Mouse (Mus musculus): ENCODE measurements around the gene Pak4.

DNA sequence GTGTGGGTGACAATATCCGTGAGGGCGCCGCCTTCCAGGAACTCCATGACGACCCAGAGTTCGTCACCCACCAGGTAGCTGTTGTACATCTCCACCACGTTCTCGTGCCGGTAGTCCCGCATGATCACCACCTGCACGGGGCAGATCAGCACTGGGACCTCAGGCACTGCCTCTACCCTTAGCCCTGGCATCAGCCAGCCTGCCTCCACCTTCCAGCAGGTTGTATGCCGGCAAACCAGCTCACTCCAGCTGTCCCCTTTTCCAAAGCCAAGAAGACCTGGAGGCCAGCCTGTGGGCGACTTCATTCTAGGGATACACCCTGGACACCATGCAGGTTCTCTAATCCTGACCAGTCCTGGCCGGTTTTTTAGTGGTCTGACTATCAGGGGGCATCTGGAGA lies 35.0 kb downstream of the Pak4 start:
- TF ChIP-seq CTCF (IDR thresholded peaks at IDR 0.05; ENCODE audit: low read depth, low read length) (no peak), POLR2A (IDR thresholded peaks at IDR 0.05; ENCODE audit: borderline replicate concordance, low read depth, low read length) (no peak)

All from bone marrow macrophage, adult 2 months (primary cell).